Mouse (Mus musculus) neural tube, embryonic 14.5 days (tissue): ENCODE measurements at regions not wholly inside any gene's neighbourhood (a gene's known extent, or its start where the extent isn't known, plus 50 kb on each side); places are given as distances from the start of the nearest gene placed in this dataset.
A peak's percentile ranks its signal among the peaks of the same experiment; 100 is the strongest.

Source experiments
- ATAC-seq: fragments of 200-750 bp; cut with Nextera tagmentation; 2 replicates; pipeline ENCODE4 v1.8.0; 2017; ENCODE audit warnings: low read depth, mild to moderate bottlenecking, moderate TSS enrichment, moderate library complexity
- H3K27ac ChIP-seq: fragments of 300-500 bp; sonication (generic); 2 replicates; pipeline ENCODE4 v1.5.1; 2014; ENCODE audit warnings: low read depth, mild to moderate bottlenecking, control low read depth, low read length, moderate library complexity, mixed read lengths
- H3K27me3 ChIP-seq: fragments of 300-500 bp; sonication (generic); 2 replicates; pipeline ENCODE4 v1.6.1; 2014; ENCODE audit warnings: low read length; ENCODE audit not compliant: control insufficient read depth, insufficient read depth
- H3K36me3 ChIP-seq: fragments of 300-500 bp; sonication (generic); 2 replicates; pipeline ENCODE4 v1.6.1; 2014; ENCODE audit warnings: low read length, mixed read lengths; ENCODE audit not compliant: control insufficient read depth, insufficient read depth
- H3K4me1 ChIP-seq: fragments of 300-500 bp; sonication (generic); 2 replicates; pipeline ENCODE4 v1.6.1; 2014; ENCODE audit warnings: low read length; ENCODE audit not compliant: control insufficient read depth, insufficient read depth
- H3K4me2 ChIP-seq: fragments of 300-500 bp; sonication (generic); 2 replicates; pipeline ENCODE4 v1.6.1; 2014; ENCODE audit warnings: mild to moderate bottlenecking, low read depth, low read length, control low read depth
- H3K4me3 ChIP-seq: fragments of 300-500 bp; sonication (generic); 2 replicates; pipeline ENCODE4 v1.5.1; 2014; ENCODE audit warnings: low read depth, low read length, control low read depth, mixed read lengths
- H3K9ac ChIP-seq: fragments of 300-500 bp; sonication (generic); replicated peaks from 2 replicates; pipeline ENCODE4 v1.6.1; 2014; ENCODE audit warnings: low read depth, mild to moderate bottlenecking, control low read depth, low read length, mixed read lengths
- H3K9me3 ChIP-seq: fragments of 300-500 bp; sonication (generic); 2 replicates; pipeline ENCODE4 v1.6.1; 2016; ENCODE audit warnings: low read length; ENCODE audit not compliant: control insufficient read depth
- WGBS: fragments of 180-500 bp; shearing (Covaris S2); extraction: QIAGEN DNeasy Blood & Tissue Kit; methylation state at CpG from one replicate; pipeline ENCODE4 v1.1.7; 2014; 5-methylcytosine and 5-hydroxymethylcytosine counted together

DNA sequence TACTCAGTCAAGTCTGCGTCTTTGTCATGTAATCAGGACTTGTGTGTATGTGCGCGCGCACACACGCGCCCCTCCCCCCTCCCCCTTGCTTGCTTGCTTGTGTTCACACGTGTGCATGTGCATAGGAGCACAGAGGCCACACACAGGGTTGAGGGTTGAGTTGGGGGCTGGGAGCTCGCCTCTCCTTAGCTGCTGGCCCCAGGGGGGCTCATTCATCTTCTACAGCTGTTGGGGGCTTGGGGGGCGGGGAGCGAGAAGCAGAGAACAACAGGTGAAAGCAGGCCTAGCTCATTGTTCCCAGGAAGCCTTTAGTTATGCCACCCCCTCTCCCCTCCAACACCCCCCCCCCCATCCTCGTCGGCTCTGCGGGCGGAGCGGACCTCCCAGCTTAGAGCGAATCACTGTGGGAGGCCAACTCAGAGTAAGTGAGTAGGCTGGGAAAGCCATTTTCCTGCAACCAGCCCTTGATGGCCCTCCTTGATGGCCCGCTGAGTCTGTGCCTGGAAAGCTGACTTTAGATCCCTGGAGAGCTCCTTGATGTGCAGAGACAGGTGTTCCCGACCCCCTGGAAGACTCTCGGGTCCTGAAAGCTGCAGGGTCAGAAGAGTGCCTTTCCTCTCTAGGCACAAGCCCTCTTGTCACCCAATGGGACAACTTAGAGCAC, 78.8 kb downstream of the Asb13 start:
- H3K36me3 ChIP-seq, result no peaks in the 10 kb centered on the region
- no peaks in the 10 kb centered on the region for H3K9me3 ChIP-seq
- no peak overlapping the region for H3K9ac ChIP-seq
- WGBS, result 2% methylated on average over 17 of the region's 19 CpGs
- no peak overlapping the region for H3K27ac ChIP-seq
- H3K4me2 ChIP-seq, result peak overlapping the region; percentile 51
- no peaks in the 10 kb centered on the region for H3K27me3 ChIP-seq
- H3K4me3 ChIP-seq, result no peak overlapping the region
- peak; percentile 84 for ATAC-seq
- peaks cover 5% of the 10 kb centered on the region; the same call in 1 of the 2 replicates for H3K4me1 ChIP-seq

GRCm38 (mm10) chr13:3712088-3712487, 78.3 kb downstream of the Asb13 start:
- peak overlapping the region; percentile 51 for H3K4me2 ChIP-seq
- no peak; the same call in 1 of the 2 replicates for ATAC-seq
- H3K9me3 ChIP-seq, result no peaks in the 10 kb centered on the region
- no peak overlapping the region for H3K4me3 ChIP-seq
- H3K4me1 ChIP-seq, result peaks cover 5% of the 10 kb centered on the region; the same call in 1 of the 2 replicates
- H3K27me3 ChIP-seq, result no peaks in the 10 kb centered on the region
- 4% methylated on average over 3 of the region's 3 CpGs for WGBS
- H3K36me3 ChIP-seq, result no peaks in the 10 kb centered on the region
- no peak overlapping the region for H3K9ac ChIP-seq
- no peak overlapping the region for H3K27ac ChIP-seq

DNA sequence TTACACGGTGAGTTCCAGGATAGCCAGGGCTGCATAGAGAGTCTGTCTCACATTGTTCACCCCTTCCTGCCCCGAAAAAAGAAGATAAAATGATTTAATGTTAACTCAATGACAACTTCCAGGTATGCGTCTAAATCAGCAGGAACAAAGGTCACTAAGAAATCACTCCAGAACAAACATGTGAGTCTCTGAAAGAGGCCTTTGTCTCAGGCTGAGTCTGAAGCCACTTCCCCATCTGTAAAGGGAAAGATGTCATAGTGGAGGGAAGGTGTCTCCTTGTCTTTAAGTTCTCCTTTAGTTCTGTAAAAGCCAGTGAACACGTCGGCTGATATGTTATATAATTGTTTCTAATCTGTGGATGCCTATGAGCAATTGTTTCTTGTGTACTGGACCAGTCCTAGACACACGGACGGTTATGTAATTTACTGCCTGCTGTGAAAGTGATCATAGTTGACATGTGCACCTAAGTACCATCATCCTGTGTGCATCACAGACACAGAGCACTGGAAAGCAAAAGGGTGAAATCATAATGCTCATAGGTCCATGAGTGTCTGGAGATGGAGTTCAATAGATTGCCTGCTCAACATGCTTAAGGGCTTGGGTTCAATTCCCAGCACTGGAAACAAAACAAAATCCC, 76.3 kb downstream of the Asb13 start:
- no peak for ATAC-seq
- no peaks in the 10 kb centered on the region for H3K27me3 ChIP-seq
- H3K27ac ChIP-seq, result no peak overlapping the region
- H3K4me2 ChIP-seq, result no peak overlapping the region
- no peaks in the 10 kb centered on the region for H3K9me3 ChIP-seq
- no peak overlapping the region for H3K4me3 ChIP-seq
- no peak overlapping the region for H3K9ac ChIP-seq
- WGBS, result 71% methylated on average over 7 of the region's 7 CpGs
- peaks cover 5% of the 10 kb centered on the region; the same call in 1 of the 2 replicates for H3K4me1 ChIP-seq
- no peaks in the 10 kb centered on the region for H3K36me3 ChIP-seq

DNA sequence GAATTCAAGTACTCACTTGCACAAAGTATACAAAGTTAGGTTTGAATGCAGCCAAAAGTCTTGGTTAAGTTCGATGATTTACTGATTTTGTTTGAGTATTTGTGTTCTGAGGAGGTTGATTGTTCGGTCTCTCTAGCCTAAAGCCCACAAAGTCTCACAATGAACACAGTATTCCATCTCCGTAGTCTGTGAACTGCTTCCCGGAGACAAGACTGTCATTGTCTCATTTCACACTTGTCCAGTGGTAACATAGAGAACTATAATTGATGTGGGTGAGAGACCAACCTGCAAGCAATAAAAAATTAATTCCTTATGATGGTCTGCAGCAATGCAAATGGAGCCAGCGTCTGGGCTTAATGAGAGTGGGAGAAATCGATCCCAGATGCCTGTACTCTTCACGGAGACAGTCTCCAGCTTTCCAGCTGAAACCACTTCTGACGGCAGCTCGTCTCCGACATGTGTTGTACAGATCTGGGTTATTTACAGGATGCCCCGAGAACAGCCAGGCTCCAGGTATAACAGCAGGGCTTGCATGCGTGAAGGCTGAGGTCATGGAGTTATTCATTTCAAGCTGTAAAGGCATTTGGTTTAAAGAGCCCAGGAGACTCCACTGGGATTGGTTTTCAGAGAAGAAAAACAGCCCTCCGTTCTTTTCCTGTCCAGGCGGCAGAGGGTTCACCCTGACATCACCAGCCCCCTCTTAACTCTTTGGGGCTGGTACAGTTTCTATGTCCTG, 75.2 kb downstream of the Asb13 start:
- H3K9me3 ChIP-seq, result no peaks in the 10 kb centered on the region
- no peak overlapping the region for H3K27ac ChIP-seq
- H3K36me3 ChIP-seq, result no peaks in the 10 kb centered on the region
- no peak overlapping the region for H3K9ac ChIP-seq
- peak; percentile 63 for ATAC-seq
- 28% methylated on average over 14 of the region's 14 CpGs for WGBS
- H3K4me3 ChIP-seq, result no peak overlapping the region
- H3K27me3 ChIP-seq, result no peaks in the 10 kb centered on the region
- peaks cover 5% of the 10 kb centered on the region; the same call in 1 of the 2 replicates for H3K4me1 ChIP-seq
- peak overlapping the region; percentile 20; the same call in 1 of the 2 replicates for H3K4me2 ChIP-seq
